Mouse (Mus musculus): ENCODE results near the gene Tmem86a. TPM values are rescaled to one million over a fixed set of nuclear protein-coding genes. Genes with fewer than 3 reads are reported as not detected.
A peak's percentile ranks its signal among the peaks of the same experiment; 100 is the strongest.

Tmem86a gene
- polyA plus RNA-seq, 1 experiment from 2014 or later = 22.6 TPM

DNA sequence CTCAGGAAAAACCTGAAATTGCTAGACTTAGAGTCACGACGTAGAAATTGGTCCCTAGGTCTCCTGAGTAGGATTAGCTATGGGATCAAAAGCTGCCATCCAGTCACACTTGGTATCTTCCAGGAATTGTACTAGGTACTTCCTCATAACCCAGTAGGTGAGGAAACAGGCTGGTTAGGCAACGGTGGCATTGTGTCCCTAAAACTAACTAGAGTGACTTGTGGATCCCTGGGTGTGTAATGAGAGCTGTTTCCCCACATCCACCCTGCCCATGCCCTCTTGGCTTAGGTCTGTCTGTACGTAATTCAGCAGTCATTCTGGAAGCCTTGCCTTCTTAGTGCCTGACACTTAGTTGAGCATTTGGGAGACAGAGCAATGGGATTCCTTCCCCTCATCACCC is 5.9 kb downstream of the Tmem86a start:
- no peak for ATAC-seq
- Histone ChIP-seq H3K4me3 (replicated peaks) (no peak overlapping the region), H3K36me3 (peaks cover 18% of the 10 kb centered on the region), H3K9ac (replicated peaks) (no peak overlapping the region), H3K27me3 (no peaks in the 10 kb centered on the region), H3K27ac (no peak overlapping the region), H3K9me3 (no peaks in the 10 kb centered on the region), H3K4me1 (replicated peaks) (peaks cover 16% of the 10 kb centered on the region), H3K4me2 (replicated peaks) (no peak overlapping the region)
- WGBS = 87% methylated on average over 4 of the region's 4 CpGs

DNA sequence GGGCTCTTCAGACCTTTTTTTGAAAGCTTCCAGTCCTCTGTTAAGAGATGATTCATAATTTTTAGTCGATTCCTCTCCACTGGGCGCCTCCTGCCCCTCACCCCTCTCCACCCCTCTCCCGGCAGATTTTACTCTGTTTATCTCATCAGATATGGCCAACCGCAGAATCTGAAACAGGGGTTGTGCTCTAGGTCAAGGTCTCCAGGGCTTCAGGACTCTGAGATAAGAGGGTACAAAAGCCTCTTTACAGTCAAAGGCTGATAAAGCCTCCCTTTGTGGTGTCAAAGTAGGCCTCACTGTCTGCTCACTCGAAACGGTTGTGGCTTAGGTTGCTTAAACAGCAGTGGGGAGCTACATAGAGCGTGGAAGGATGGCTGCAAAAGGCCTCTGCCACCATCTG is 8.9 kb downstream of the Tmem86a start:
- H3K4me2 ChIP-seq (replicated peaks) = no peak overlapping the region
- H3K4me1 ChIP-seq (replicated peaks) = no peaks in the 10 kb centered on the region
- no peaks in the 10 kb centered on the region for H3K9me3 ChIP-seq
- ATAC-seq = no peak
- 0 out of 2 replicates have a peak, but pooled peaks cover 6% of the 10 kb centered on the region for H3K36me3 ChIP-seq
- no peak overlapping the region for H3K9ac ChIP-seq (replicated peaks)
- no peaks in the 10 kb centered on the region for H3K27me3 ChIP-seq
- WGBS = 77% methylated on average over 7 of the region's 7 CpGs
- H3K27ac ChIP-seq = no peak overlapping the region
- no peak overlapping the region for H3K4me3 ChIP-seq (replicated peaks)

DNA sequence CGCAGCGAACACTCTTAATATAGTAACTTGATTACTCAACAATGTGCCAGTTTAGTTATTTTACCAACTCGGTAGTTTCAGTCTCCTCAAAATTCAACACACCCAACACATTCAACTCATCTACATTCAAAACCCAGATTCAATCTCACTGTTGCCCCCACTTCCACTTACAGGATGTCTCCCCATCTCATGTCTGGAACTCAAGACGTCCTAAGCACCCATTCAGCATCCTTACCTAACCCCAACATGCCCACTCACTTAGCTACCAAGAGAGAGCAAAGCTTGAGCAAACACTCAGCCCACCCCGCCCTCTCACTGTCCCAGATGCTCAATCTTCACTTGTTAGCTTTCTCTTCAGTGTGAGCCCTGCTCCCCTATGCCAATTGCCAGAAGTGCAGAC is 11.2 kb downstream of the Tmem86a start:
- ATAC-seq = no peak
- H3K9me3 ChIP-seq = no peaks in the 10 kb centered on the region
- H3K4me3 ChIP-seq (replicated peaks) = no peak overlapping the region
- H3K4me1 ChIP-seq (replicated peaks) = no peaks in the 10 kb centered on the region
- H3K27me3 ChIP-seq = no peaks in the 10 kb centered on the region
- no peak overlapping the region for H3K4me2 ChIP-seq (replicated peaks)
- H3K9ac ChIP-seq (replicated peaks) = no peak overlapping the region
- no peaks in the 10 kb centered on the region for H3K36me3 ChIP-seq
- 88% methylated on average over 5 of the region's 5 CpGs for WGBS
- H3K27ac ChIP-seq = no peak overlapping the region

DNA sequence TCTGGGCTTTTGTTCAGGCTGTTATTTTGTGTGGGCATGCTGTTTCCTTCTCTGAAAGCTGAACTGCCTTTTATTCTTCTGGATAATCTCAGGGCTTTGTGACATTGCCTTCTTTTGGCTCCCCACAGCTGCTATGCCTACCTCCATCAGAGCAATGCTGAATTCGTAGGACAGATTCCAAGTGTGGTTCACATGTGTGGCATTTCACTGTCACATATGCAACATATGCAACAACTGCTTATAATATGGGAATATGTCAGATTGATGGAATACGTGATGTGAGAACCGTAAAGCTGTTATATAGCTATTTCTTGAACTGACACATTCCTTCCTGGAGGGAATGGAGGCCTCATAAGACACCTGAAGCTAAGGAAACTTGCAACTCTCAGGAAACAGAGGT is 16.5 kb downstream of the Tmem86a start:
- Histone ChIP-seq H3K4me2 (replicated peaks) (no peak overlapping the region), H3K4me1 (replicated peaks) (no peaks in the 10 kb centered on the region), H3K4me3 (replicated peaks) (no peak overlapping the region), H3K27me3 (no peaks in the 10 kb centered on the region), H3K9ac (replicated peaks) (no peak overlapping the region), H3K36me3 (no peaks in the 10 kb centered on the region), H3K27ac (no peak overlapping the region), H3K9me3 (no peaks in the 10 kb centered on the region)
- ATAC-seq = no peak
- WGBS = 85% methylated on average over 3 of the region's 3 CpGs

DNA sequence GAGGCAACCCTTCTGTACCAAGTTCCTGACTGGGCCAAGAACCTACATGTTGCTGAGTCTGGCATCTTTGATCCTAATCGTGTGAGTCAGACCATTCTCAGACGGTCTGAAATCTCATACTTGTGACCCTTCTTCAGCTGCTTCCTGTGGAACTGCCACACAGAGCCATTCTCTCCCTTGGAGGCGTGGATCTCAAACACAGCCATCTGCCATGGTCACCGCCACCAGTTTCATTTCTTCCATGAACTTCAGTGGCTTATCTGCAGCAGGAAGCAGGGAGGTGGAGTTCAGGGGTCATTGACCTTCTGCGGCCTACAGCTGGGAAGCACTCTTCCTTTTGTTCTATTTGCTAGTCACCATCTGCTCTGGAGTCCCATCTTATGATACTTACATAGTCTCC is 17.5 kb downstream of the Tmem86a start:
- no peak overlapping the region for H3K4me3 ChIP-seq (replicated peaks)
- no peaks in the 10 kb centered on the region for H3K4me1 ChIP-seq (replicated peaks)
- no peak overlapping the region for H3K4me2 ChIP-seq (replicated peaks)
- no peak for ATAC-seq
- H3K27me3 ChIP-seq = no peaks in the 10 kb centered on the region
- H3K36me3 ChIP-seq = no peaks in the 10 kb centered on the region
- H3K9ac ChIP-seq (replicated peaks) = no peak overlapping the region
- H3K27ac ChIP-seq = no peak overlapping the region
- H3K9me3 ChIP-seq = no peaks in the 10 kb centered on the region
- WGBS = 81% methylated on average over 5 of the region's 5 CpGs

DNA sequence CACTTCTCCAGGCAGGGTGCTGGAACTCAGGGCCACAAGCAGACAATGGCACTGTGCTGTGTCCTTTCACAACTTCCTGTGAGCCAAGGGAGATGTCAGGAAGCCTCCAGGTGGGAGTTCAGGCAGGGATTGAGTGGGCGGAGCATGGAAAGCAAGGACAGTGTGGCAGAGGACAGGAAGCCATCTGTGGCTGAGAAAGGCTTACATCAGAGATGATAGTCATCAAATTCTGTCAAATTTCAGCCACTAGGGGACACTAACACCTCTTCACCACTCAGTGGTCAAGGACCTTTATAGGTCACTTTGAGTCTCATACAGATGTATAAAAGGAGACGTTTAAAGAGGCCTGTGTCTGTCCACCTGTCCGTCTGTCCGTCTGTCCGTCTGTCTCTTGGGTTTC is 22.1 kb downstream of the Tmem86a start:
- Histone ChIP-seq H3K4me3 (replicated peaks) (no peak overlapping the region), H3K4me1 (replicated peaks) (peaks cover 14% of the 10 kb centered on the region; the same call in 1 of the 2 replicates), H3K9me3 (no peaks in the 10 kb centered on the region), H3K9ac (replicated peaks) (no peak overlapping the region), H3K36me3 (0 out of 2 replicates have a peak, but pooled peaks cover 4% of the 10 kb centered on the region), H3K27me3 (no peaks in the 10 kb centered on the region), H3K27ac (no peak overlapping the region), H3K4me2 (replicated peaks) (no peak overlapping the region)
- 79% methylated on average over 5 of the region's 5 CpGs for WGBS
- no peak for ATAC-seq

DNA sequence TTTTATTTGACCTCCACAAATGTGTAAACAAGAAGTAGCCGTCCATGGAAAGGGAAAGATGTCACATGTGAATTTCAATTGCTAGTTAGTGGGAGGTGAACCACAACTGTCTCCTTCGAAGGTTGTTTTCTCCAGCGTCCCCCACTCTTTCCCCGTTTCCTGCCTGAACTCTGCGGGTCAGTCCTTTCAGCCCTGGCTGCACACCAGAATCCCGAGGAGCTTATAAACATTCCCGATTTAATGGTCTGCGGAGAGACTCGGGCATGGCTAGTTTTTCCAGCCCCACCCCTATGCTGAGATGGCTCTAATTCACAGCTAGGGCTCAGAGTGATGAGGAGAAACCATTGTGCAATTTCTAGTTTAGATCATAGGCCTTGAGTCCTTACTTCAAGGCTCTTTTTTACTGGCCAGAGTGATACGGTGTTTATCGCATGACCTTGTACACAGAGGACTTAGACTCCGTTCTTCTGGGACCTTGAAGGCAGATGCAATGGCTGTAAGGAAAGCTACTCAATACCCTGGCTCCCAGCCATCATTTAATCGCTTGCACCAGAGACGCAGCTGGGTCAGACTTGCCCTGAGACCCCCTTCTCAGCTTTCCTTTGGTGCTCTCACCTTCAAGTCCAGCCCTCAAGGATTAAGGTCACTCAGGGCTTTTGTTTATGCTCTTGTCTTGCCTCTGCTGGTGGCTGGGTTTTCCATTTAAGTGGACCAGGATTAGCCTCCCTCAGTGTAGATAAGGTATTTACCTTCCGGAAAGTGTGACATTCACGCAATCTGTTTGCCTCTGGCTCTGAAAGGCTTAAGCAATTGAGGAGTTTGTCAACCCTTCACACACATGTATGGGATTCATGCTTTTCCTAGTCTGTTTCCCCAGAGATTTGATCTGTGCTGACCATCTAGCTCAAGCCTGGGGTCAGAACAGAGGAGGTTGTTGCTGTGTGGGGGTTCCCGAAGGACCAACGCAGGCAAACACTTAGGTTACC is 23.4 kb downstream of the Tmem86a start:
- Histone ChIP-seq H3K9me3 (no peaks in the 10 kb centered on the region), H3K9ac (replicated peaks) (no peak overlapping the region), H3K27ac (no peak overlapping the region), H3K27me3 (no peaks in the 10 kb centered on the region), H3K4me3 (replicated peaks) (no peak overlapping the region), H3K4me1 (replicated peaks) (peaks cover 14% of the 10 kb centered on the region; the same call in 1 of the 2 replicates), H3K36me3 (peaks cover 13% of the 10 kb centered on the region; the same call in 1 of the 2 replicates), H3K4me2 (replicated peaks) (no peak overlapping the region)
- WGBS = 51% methylated on average over 18 of the region's 18 CpGs
- ATAC-seq = no peak

DNA sequence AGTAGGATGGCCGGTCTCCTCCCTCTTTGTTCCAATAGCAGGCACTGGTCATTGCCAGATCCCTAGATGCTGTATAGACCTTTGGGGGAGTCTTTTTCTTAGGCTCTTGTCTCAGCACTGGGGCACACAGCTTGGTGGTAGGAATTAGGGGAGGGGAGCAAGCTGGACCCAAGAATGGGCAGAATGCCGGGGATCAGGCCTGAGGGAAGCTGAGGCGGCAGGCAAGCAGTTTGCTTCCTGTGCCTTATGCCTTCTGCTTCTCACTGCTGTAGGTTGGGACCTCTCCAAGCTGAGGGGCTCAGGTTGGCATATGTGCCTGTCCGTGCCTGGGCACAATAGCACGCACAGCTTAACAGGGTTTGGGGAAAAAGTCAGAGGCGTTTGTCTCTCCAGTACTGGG is 25.8 kb downstream of the Tmem86a start:
- H3K4me1 ChIP-seq (replicated peaks) = peaks cover 14% of the 10 kb centered on the region; the same call in 1 of the 2 replicates
- no peak for ATAC-seq
- H3K9me3 ChIP-seq = no peaks in the 10 kb centered on the region
- H3K27me3 ChIP-seq = no peaks in the 10 kb centered on the region
- H3K27ac ChIP-seq = no peak overlapping the region
- no peak overlapping the region for H3K9ac ChIP-seq (replicated peaks)
- H3K36me3 ChIP-seq = peaks cover 31% of the 10 kb centered on the region
- H3K4me2 ChIP-seq (replicated peaks) = no peak overlapping the region
- no peak overlapping the region for H3K4me3 ChIP-seq (replicated peaks)
- 89% methylated on average over 6 of the region's 6 CpGs for whole genome bisulfite sequencing

DNA sequence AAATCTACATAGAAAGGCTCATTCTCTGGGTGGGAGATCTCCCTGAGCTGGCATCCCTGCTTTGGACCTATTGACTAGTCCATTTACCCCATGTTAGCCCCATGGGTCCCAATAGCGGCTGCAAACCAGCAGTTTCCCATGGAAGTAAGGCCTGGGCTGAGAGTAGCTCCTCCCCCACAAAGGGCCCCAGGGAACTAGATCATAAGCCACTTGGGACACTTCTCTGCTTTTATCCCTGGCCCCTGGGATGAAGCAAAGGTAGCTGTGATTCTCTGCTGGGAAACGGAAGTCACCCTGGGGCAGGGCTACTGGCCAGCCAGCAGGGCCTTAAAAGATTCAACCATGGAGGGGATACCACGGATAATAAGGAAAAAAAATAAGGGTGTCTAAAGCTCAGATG is 26.3 kb downstream of the Tmem86a start:
- Histone ChIP-seq H3K27me3 (no peaks in the 10 kb centered on the region), H3K9ac (replicated peaks) (no peak overlapping the region), H3K4me1 (replicated peaks) (peaks cover 14% of the 10 kb centered on the region; the same call in 1 of the 2 replicates), H3K4me2 (replicated peaks) (no peak overlapping the region), H3K9me3 (no peaks in the 10 kb centered on the region), H3K4me3 (replicated peaks) (no peak overlapping the region), H3K27ac (no peak overlapping the region), H3K36me3 (peaks cover 36% of the 10 kb centered on the region)
- 65% methylated on average over 3 of the region's 3 CpGs for WGBS
- no peak for ATAC-seq

DNA sequence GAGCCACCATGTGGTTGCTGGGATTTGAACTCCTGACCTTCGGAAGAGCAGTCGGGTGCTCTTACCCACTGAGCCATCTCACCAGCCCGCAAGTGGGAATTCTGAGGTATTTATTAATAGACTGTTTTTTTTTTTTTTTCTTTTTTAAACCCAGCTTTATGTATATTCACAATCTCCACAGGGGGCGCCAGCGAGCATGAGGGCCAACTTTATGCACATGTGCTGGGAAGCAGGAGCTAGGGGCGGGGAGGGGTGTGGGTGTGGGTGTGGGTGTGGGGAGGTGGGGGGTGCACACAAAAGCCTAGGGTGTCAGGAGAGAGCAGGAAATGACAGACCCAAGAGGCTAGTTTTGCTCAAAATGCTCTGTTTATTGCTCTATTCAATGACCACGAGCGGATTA is 27.1 kb downstream of the Tmem86a start:
- Histone ChIP-seq H3K4me3 (replicated peaks) (no peak overlapping the region), H3K36me3 (peaks cover 42% of the 10 kb centered on the region), H3K4me1 (replicated peaks) (peaks cover 14% of the 10 kb centered on the region; the same call in 1 of the 2 replicates), H3K9ac (replicated peaks) (no peak overlapping the region), H3K4me2 (replicated peaks) (no peak overlapping the region), H3K27ac (no peak overlapping the region), H3K9me3 (no peaks in the 10 kb centered on the region), H3K27me3 (no peaks in the 10 kb centered on the region)
- ATAC-seq = no peak
- 71% methylated on average over 8 of the region's 8 CpGs for WGBS

DNA sequence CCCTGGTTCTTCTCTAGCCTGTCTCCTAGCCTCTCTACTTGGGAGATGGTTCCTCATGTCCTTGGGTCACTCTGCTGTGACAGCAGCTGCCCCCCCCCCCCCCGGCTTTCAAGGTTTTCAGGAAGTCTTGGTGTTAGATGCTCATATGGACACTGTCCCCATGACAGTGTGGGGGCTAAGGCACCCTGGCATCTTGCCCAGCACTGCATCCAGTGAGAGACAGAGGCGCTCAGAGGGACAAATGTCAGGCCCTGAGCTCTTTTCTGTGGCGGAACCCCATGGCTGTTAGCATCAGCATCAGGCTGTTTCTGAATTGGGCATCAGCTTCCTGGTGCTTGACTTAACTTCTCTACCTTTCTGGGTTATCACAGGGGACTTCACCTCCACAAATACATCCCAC is 30.5 kb downstream of the Tmem86a start:
- Histone ChIP-seq H3K4me2 (replicated peaks) (no peak overlapping the region), H3K9me3 (no peaks in the 10 kb centered on the region), H3K4me1 (replicated peaks) (no peaks in the 10 kb centered on the region), H3K4me3 (replicated peaks) (no peak overlapping the region), H3K27me3 (no peaks in the 10 kb centered on the region), H3K9ac (replicated peaks) (no peak overlapping the region), H3K36me3 (peaks cover 75% of the 10 kb centered on the region), H3K27ac (no peak overlapping the region)
- WGBS = 73% methylated on average over 3 of the region's 3 CpGs
- ATAC-seq = no peak

DNA sequence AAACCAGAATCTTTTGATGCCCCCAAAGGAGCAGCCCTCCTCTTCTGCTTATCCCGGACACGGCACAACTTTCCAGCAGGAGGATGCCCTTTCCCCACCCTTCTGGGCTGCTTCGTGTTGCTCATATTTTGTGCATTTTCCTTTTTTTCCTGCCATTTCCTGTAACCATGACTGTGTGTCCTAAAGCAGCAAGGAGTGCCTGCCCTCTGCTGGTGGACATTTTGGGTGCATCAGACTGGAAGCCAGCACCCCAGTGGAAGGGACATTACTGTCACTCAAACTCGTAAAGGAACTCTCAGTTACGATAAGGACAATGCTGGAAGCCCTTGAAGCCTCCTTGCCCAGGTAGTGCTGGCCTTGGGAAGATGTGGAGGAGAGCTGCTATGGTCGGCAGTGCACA is 30.9 kb downstream of the Tmem86a start:
- Histone ChIP-seq H3K27ac (no peak overlapping the region), H3K36me3 (peaks cover 78% of the 10 kb centered on the region), H3K4me1 (replicated peaks) (no peaks in the 10 kb centered on the region), H3K4me3 (replicated peaks) (no peak overlapping the region), H3K4me2 (replicated peaks) (no peak overlapping the region), H3K27me3 (no peaks in the 10 kb centered on the region), H3K9me3 (no peaks in the 10 kb centered on the region), H3K9ac (replicated peaks) (no peak overlapping the region)
- WGBS = 58% methylated on average over 6 of the region's 6 CpGs
- 0 out of 2 replicates have a peak, but pooled peaks have one; percentile 2 for ATAC-seq

Measured in midbrain, embryonic 13.5 days (tissue).